Mouse (Mus musculus) CH12F3 (cell line): ENCODE measurements around the gene Chpf.

Experiments
- in situ Hi-C: fragments of 300-500 bp; cut with MboI; formaldehyde crosslinking; loops from 2 replicates; pipeline ENCODE4 v1.14.3; 2020; ENCODE audit warnings: low sequenced_read_pairs

Chpf gene

GRCm38 (mm10) chr1:75458789-75459684 is 20.1 kb downstream of the Chpf start:
- in situ Hi-C loops = no loop called here

- in situ Hi-C loops = no loop called here
Measured at GRCm38 (mm10) chr1:75458025-75458788, 20.9 kb downstream of the Chpf start.

GRCm38 (mm10) chr1:75457710-75458024 is 21.4 kb downstream of the Chpf start:
- in situ Hi-C loops = no loop called here

GRCm38 (mm10) chr1:75456746-75457564 is 22.2 kb downstream of the Chpf start:
- in situ Hi-C loops = no loop called here

GRCm38 (mm10) chr1:75455948-75456347 is 23.2 kb downstream of the Chpf start:
- in situ Hi-C loops = no loop called here

- in situ Hi-C loops = no loop called here
Measured at GRCm38 (mm10) chr1:75455433-75455832, 23.7 kb downstream of the Chpf start.

- in situ Hi-C loops = no loop called here
Measured at GRCm38 (mm10) chr1:75451900-75452299, 27.2 kb downstream of the Chpf start.

GRCm38 (mm10) chr1:75450314-75451005 is 28.6 kb downstream of the Chpf start, which contains the start of gene Asic4:
Gene Asic4 (plus strand): TSS chr1:75450436.
- in situ Hi-C loops = no loop called here

- in situ Hi-C loops = no loop called here
Measured at GRCm38 (mm10) chr1:75449377-75450135, 29.6 kb downstream of the Chpf start.

GRCm38 (mm10) chr1:75448937-75449336 is 30.2 kb downstream of the Chpf start:
- in situ Hi-C loops = no loop called here

- in situ Hi-C loops = no loop called here
Measured at GRCm38 (mm10) chr1:75448052-75448431, 31.1 kb downstream of the Chpf start.

- in situ Hi-C loops = no loop called here
Measured at GRCm38 (mm10) chr1:75447265-75448051, 31.6 kb downstream of the Chpf start.

- in situ Hi-C loops = no loop called here
Measured at GRCm38 (mm10) chr1:75446656-75447055, 32.5 kb downstream of the Chpf start.

GRCm38 (mm10) chr1:75445751-75446611 is 33.1 kb downstream of the Chpf start:
- in situ Hi-C loops = no loop called here

- in situ Hi-C loops = no loop called here
Measured at GRCm38 (mm10) chr1:75445141-75445701, 33.9 kb downstream of the Chpf start.

- in situ Hi-C loops = no loop called here
Measured at GRCm38 (mm10) chr1:75444208-75444607, 34.9 kb downstream of the Chpf start.

GRCm38 (mm10) chr1:75443247-75444024 is 35.7 kb downstream of the Chpf start:
- in situ Hi-C loops = no loop called here
